Mouse (Mus musculus) lung, embryonic 14.5 days (tissue): ENCODE measurements around the gene Ccnt1. TPM values are rescaled to one million over a fixed set of nuclear protein-coding genes. Genes with fewer than 3 reads are reported as not detected.

ENCODE experiments used
- ATAC-seq: fragments of 200-750 bp; cut with Nextera tagmentation; 2 replicates; pipeline ENCODE4 v1.8.0; 2017; ENCODE audit warnings: mild to moderate bottlenecking, moderate TSS enrichment, moderate library complexity; ENCODE audit not compliant: insufficient read depth
- DNase-seq: peaks from one replicate; pipeline ENCODE4 v3.0.0-alpha.2; 2015
- H3K27ac ChIP-seq: fragments of 300-500 bp; sonication (generic); 2 replicates; pipeline ENCODE4 v1.5.1; 2014; ENCODE audit warnings: low read depth, mild to moderate bottlenecking, moderate library complexity
- H3K27me3 ChIP-seq: fragments of 300-500 bp; sonication (generic); 2 replicates; pipeline ENCODE4 v1.6.1; 2014; ENCODE audit warnings: low read length, control low read depth; ENCODE audit not compliant: insufficient read depth
- H3K36me3 ChIP-seq: fragments of 300-500 bp; sonication (generic); 2 replicates; pipeline ENCODE4 v1.6.1; 2014; ENCODE audit warnings: control low read depth; ENCODE audit not compliant: insufficient read depth
- H3K4me1 ChIP-seq: fragments of 300-500 bp; sonication (generic); 2 replicates; pipeline ENCODE4 v1.6.1; 2014; ENCODE audit warnings: antibody characterized with exemption, control low read depth; ENCODE audit not compliant: insufficient read depth
- H3K4me2 ChIP-seq: fragments of 300-500 bp; sonication (generic); 2 replicates; pipeline ENCODE4 v1.6.1; 2014; ENCODE audit warnings: mild to moderate bottlenecking
- H3K4me3 ChIP-seq: fragments of 300-500 bp; sonication (generic); 2 replicates; pipeline ENCODE4 v1.5.1; 2014; ENCODE audit warnings: low read depth, low read length
- H3K9ac ChIP-seq: fragments of 300-500 bp; sonication (generic); 2 replicates; pipeline ENCODE4 v1.6.1; 2014
- H3K9me3 ChIP-seq: fragments of 300-500 bp; sonication (generic); 2 replicates; pipeline ENCODE4 v1.6.1; 2016; ENCODE audit warnings: low read depth, low read length, control low read depth
- CTCF ChIP-seq: IDR thresholded peaks from 2 replicates; pipeline ENCODE4 v1.5.1; 2016; ENCODE audit warnings: antibody characterized with exemption, low read depth
- WGBS: fragments of 180-500 bp; shearing (Covaris S2); extraction: QIAGEN DNeasy Blood & Tissue Kit; methylation state at CpG from one replicate; pipeline ENCODE4 v1.1.7; 2014; 5-methylcytosine and 5-hydroxymethylcytosine counted together
- polyA plus RNA-seq: library from polyadenylated mRNA; unstranded; fragments of >200 nt; fragmentation: Nextera tagmentation; extraction: Ambion mirVana; gene quantifications from 2 replicates; pipeline ENCODE4 v1.2.1, GENCODE M21; 2014

Gene Ccnt1
- polyA plus RNA-seq, 1 experiment from 2014 or later, result 58.5 TPM

GRCm38 (mm10) chr15:98585421-98585820 lies 14.7 kb upstream of the Ccnt1 start:
- Histone ChIP-seq H3K36me3 (peaks cover 16% of the 10 kb centered on the region), H3K9ac (no peak overlapping the region), H3K4me1 (no peaks in the 10 kb centered on the region), H3K4me3 (no peak overlapping the region), H3K9me3 (no peaks in the 10 kb centered on the region), H3K27me3 (no peaks in the 10 kb centered on the region), H3K4me2 (no peak overlapping the region), H3K27ac (no peak overlapping the region)
- no peak for TF ChIP-seq CTCF
- no peak for ATAC-seq
- 38% methylated on average over 7 of the region's 7 CpGs for WGBS
- DNase-seq, result peak; percentile 13

DNA sequence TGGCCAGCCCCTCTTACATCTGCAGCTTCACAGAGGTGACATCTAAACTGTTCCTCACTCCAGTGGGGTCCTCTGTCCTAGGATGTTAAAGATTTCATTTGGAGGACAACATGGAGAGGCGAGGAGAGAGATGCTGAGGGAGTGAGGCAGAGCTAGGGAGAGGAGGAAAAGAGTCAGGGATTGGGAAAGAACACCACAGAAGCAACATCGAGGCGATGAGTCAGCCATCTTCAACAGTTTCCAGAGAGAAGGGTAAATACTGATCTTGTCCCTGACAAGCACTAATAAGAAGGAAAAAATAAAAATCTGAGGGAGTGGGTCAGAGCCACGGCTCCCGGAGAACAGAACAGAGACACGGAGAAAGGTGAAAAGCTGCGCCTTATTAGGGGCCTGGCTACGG lies 12.3 kb upstream of the Ccnt1 start:
- ATAC-seq, result no peak
- no peaks in the 10 kb centered on the region for H3K4me1 ChIP-seq
- 59% methylated on average over 8 of the region's 8 CpGs for WGBS

DNA sequence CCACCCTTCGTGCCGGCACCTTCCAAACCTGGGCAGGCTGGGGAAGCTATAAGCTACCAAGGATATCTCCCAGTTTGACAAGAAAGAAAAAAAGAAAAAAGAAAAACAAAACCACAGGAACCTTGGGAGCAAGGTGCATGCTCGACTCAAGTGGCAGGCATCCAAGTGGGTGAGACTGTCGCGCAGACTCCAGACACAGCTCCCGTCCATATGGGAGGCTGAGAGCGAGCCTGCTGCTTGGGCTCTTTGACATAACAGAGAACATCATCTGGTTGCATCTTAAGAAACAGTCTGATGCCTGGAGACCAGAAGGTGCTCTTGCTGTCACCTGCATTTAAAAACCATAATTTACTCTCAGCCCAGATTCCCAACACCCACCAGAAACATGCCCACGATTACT lies 11.7 kb upstream of the Ccnt1 start:
- Histone ChIP-seq H3K27me3 (no peaks in the 10 kb centered on the region), H3K4me2 (no peak overlapping the region), H3K9ac (no peak overlapping the region), H3K36me3 (no peaks in the 10 kb centered on the region), H3K27ac (no peak overlapping the region), H3K9me3 (no peaks in the 10 kb centered on the region), H3K4me3 (no peak overlapping the region), H3K4me1 (no peaks in the 10 kb centered on the region)
- DNase-seq, result no peak
- ATAC-seq, result no peak
- no peak for TF ChIP-seq CTCF
- WGBS, result 67% methylated on average over 8 of the region's 8 CpGs

More for the DNA sequence above, 12.3 kb upstream of the Ccnt1 start:
- H3K9ac ChIP-seq, result no peak overlapping the region
- no peaks in the 10 kb centered on the region for H3K36me3 ChIP-seq
- no peak overlapping the region for H3K27ac ChIP-seq
- TF ChIP-seq CTCF, result no peak
- H3K4me2 ChIP-seq, result no peak overlapping the region
- no peak for DNase-seq
- no peaks in the 10 kb centered on the region for H3K27me3 ChIP-seq
- H3K4me3 ChIP-seq, result no peak overlapping the region
- H3K9me3 ChIP-seq, result no peaks in the 10 kb centered on the region

- Histone ChIP-seq H3K27ac (no peak overlapping the region), H3K36me3 (no peaks in the 10 kb centered on the region), H3K9me3 (no peaks in the 10 kb centered on the region), H3K9ac (no peak overlapping the region), H3K4me3 (no peak overlapping the region), H3K4me1 (no peaks in the 10 kb centered on the region), H3K4me2 (no peak overlapping the region), H3K27me3 (no peaks in the 10 kb centered on the region)
- 37% methylated on average over 5 of the region's 5 CpGs for WGBS
- ATAC-seq (peak; percentile 91), DNase-seq (peak; percentile 94)
- TF ChIP-seq CTCF, result peak; percentile 93
Observed at GRCm38 (mm10) chr15:98579795-98580464, 9.2 kb upstream of the Ccnt1 start.

DNA sequence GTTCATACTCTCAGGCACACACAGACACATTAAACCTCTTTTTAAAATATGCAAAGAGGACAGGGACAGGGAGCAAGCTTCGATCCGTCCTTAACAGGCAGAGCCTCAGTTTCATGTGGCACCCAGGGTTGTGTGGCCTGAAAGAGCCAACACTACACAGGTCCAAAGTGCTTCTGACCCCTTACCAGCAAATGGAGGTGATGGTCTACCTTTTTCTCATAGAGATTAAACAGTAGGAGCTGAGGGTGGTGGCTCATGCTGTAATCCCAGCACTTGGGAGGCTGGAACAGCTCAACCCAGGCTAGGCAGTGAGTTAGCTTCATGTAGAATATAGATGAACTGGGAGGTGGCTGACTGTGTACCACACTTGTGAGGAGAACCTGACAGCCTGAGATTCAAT lies 8.6 kb upstream of the Ccnt1 start:
- Histone ChIP-seq H3K27me3 (no peaks in the 10 kb centered on the region), H3K27ac (no peak overlapping the region), H3K4me3 (no peak overlapping the region), H3K9ac (no peak overlapping the region), H3K36me3 (no peaks in the 10 kb centered on the region), H3K9me3 (no peaks in the 10 kb centered on the region), H3K4me1 (no peaks in the 10 kb centered on the region), H3K4me2 (no peak overlapping the region)
- no peak for TF ChIP-seq CTCF
- ATAC-seq (no peak), DNase-seq (no peak)
- 86% methylated on average over 2 of the region's 2 CpGs for WGBS

GRCm38 (mm10) chr15:98573293-98573692 lies 2.6 kb upstream of the Ccnt1 start:
- ATAC-seq, result no peak
- no peak for TF ChIP-seq CTCF
- no peak overlapping the region for H3K4me3 ChIP-seq
- no peak for DNase-seq
- no peaks in the 10 kb centered on the region for H3K9me3 ChIP-seq
- no peaks in the 10 kb centered on the region for H3K4me1 ChIP-seq
- no peaks in the 10 kb centered on the region for H3K36me3 ChIP-seq
- H3K4me2 ChIP-seq, result no peak overlapping the region
- WGBS, result 61% methylated on average over 4 of the region's 4 CpGs
- no peaks in the 10 kb centered on the region for H3K27me3 ChIP-seq
- no peak overlapping the region for H3K27ac ChIP-seq
- H3K9ac ChIP-seq, result no peak overlapping the region

- H3K4me1 ChIP-seq, result peaks cover 3% of the 10 kb centered on the region; the same call in 1 of the 2 replicates
- 65% methylated on average over 4 of the region's 4 CpGs for WGBS
- no peak overlapping the region for H3K9ac ChIP-seq
- no peak overlapping the region for H3K4me2 ChIP-seq
- no peak for TF ChIP-seq CTCF
- ATAC-seq (no peak), DNase-seq (no peak)
- no peaks in the 10 kb centered on the region for H3K9me3 ChIP-seq
- no peak overlapping the region for H3K4me3 ChIP-seq
- H3K27me3 ChIP-seq, result no peaks in the 10 kb centered on the region
- H3K27ac ChIP-seq, result no peak overlapping the region
- H3K36me3 ChIP-seq, result 0 out of 2 replicates have a peak, but pooled peaks cover 5% of the 10 kb centered on the region
Observed at GRCm38 (mm10) chr15:98569795-98570365, 843 bp downstream of the Ccnt1 start.
